Mouse (Mus musculus) brain, embryonic 14.5 days (tissue): Measurements from ENCODE around the gene Mfng.

Source experiments
- CTCF ChIP-seq: fragments of 200-500 bp; IDR thresholded peaks from 2 replicates; pipeline ENCODE4 v1.5.1; 2012; ENCODE audit warnings: inconsistent platforms, mild to moderate bottlenecking, moderate library complexity, borderline replicate concordance; ENCODE audit not compliant: insufficient read depth, insufficient read length; ENCODE audit errors: extremely low read depth
- POLR2A ChIP-seq: fragments of 200-500 bp; IDR thresholded peaks from 2 replicates; pipeline ENCODE4 v1.6.1; 2012; ENCODE audit warnings: mild to moderate bottlenecking, inconsistent platforms, borderline replicate concordance; ENCODE audit not compliant: poor library complexity, insufficient read depth, insufficient read length, severe bottlenecking; ENCODE audit errors: extremely low read depth

DNA sequence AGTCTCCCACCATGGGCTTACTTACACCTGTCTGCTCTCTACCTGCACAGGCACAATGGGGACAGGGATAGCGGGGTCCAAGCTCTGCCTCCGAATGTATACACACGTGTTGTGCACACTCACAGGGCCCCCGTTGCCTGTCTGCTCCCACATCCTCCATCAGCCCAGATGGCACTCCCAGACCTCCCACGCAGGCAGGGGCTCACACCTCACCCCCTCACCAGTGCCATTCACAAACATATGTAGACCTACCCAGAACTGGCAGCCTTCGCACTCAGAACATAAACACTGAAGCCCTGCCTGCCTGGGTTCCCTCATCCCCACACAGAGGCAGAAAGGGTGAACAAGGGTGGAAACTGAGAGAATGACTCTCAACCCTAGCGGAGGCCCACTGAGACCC, 61.3 kb downstream of the Mfng start:
- TF ChIP-seq POLR2A (no peak), CTCF (no peak)
